Mouse (Mus musculus) liver, embryonic 14.5 days (tissue): ENCODE measurements around the gene AL607142.1. TPM values are rescaled to one million over a fixed set of nuclear protein-coding genes. Genes with fewer than 3 reads are reported as not detected.

ENCODE experiments used
- ATAC-seq: fragments of 200-750 bp; cut with Nextera tagmentation; 2 replicates; pipeline ENCODE4 v1.8.0; 2017; ENCODE audit warnings: moderate number of reproducible peaks, mild to moderate bottlenecking, moderate library complexity; ENCODE audit not compliant: insufficient read depth
- DNase-seq, 3 experiments: peaks; one replicate each; pipeline ENCODE4 v3.0.0-alpha.2; 2012 to 2013; ENCODE audit warnings: low read depth in 3 of 3, low spot score in 3 of 3
- H3K27ac ChIP-seq: fragments of 300-500 bp; sonication (generic); 2 replicates; pipeline ENCODE4 v1.5.1; 2014; ENCODE audit warnings: moderate library complexity, mild to moderate bottlenecking, control low read depth, inconsistent platforms
- H3K27me3 ChIP-seq: fragments of 300-500 bp; sonication (generic); 2 replicates; pipeline ENCODE4 v1.6.1; 2014; ENCODE audit warnings: mild to moderate bottlenecking, low read length, moderate library complexity; ENCODE audit not compliant: control insufficient read depth, insufficient read depth
- H3K36me3 ChIP-seq: fragments of 300-500 bp; sonication (generic); replicated peaks from 2 replicates; pipeline ENCODE4 v1.6.1; 2014; ENCODE audit warnings: low read depth; ENCODE audit not compliant: control insufficient read depth, insufficient read depth
- H3K4me1 ChIP-seq, 2 experiments: fragments of 200-500 bp in 1 of 2; fragments of 300-500 bp in 1 of 2; sonication (generic) in 1 of 2; replicated peaks; 2 replicates each; pipeline ENCODE4 v1.6.1; 2012 to 2014; ENCODE audit warnings: antibody characterized with exemption in 1 of 2, inconsistent platforms in 1 of 2, low read length in 1 of 2; ENCODE audit not compliant: control insufficient read depth in 2 of 2, insufficient read depth in 2 of 2
- H3K4me2 ChIP-seq: fragments of 300-500 bp; sonication (generic); 2 replicates; pipeline ENCODE4 v1.6.1; 2014; ENCODE audit warnings: low read depth, mild to moderate bottlenecking, control low read depth, moderate library complexity
- H3K4me3 ChIP-seq, 2 experiments: fragments of 200-500 bp in 1 of 2; fragments of 300-500 bp in 1 of 2; sonication (generic) in 1 of 2; 2 replicates each; pipeline ENCODE4 v1.5.1; 2012 to 2014; ENCODE audit warnings: low read depth in 2 of 2, low read length in 2 of 2, mild to moderate bottlenecking in 2 of 2, control low read depth in 1 of 2, inconsistent platforms in 1 of 2, moderate library complexity in 1 of 2; ENCODE audit not compliant: insufficient read depth in 1 of 2
- H3K9ac ChIP-seq: fragments of 300-500 bp; sonication (generic); replicated peaks from 2 replicates; pipeline ENCODE4 v1.6.1; 2014; ENCODE audit warnings: mild to moderate bottlenecking, control low read depth, moderate library complexity
- H3K9me3 ChIP-seq: fragments of 300-500 bp; sonication (generic); 2 replicates; pipeline ENCODE4 v1.6.1; 2016; ENCODE audit warnings: low read length, mixed read lengths; ENCODE audit not compliant: control insufficient read depth
- CTCF ChIP-seq: IDR thresholded peaks from 2 replicates; pipeline ENCODE4 v1.5.1; 2016; ENCODE audit warnings: antibody characterized with exemption, low read depth, control low read depth
- EP300 ChIP-seq: IDR thresholded peaks from 2 replicates; pipeline ENCODE4 v1.6.1; 2016; ENCODE audit warnings: antibody characterized with exemption, low read depth
- WGBS: fragments of 180-500 bp; shearing (Covaris S2); extraction: QIAGEN DNeasy Blood & Tissue Kit; methylation state at CpG from one replicate; pipeline ENCODE4 v1.1.7; 2014; ENCODE audit not compliant: insufficient replicate concordance; 5-methylcytosine and 5-hydroxymethylcytosine counted together
- polyA plus RNA-seq, 2 experiments: library from polyadenylated mRNA; depleted of rRNA in 1 of 2; stranded (reverse) in 1 of 2; unstranded in 1 of 2; fragments of >200 nt; fragmentation: Nextera tagmentation in 1 of 2; extraction: Ambion mirVana in 1 of 2; gene quantifications; 2 replicates each; pipeline versions ENCODE4 v1.2.1 to v1.2.3; 2012 to 2014

Gene AL607142.1
- polyA plus RNA-seq, 2 experiments, result not detected

DNA sequence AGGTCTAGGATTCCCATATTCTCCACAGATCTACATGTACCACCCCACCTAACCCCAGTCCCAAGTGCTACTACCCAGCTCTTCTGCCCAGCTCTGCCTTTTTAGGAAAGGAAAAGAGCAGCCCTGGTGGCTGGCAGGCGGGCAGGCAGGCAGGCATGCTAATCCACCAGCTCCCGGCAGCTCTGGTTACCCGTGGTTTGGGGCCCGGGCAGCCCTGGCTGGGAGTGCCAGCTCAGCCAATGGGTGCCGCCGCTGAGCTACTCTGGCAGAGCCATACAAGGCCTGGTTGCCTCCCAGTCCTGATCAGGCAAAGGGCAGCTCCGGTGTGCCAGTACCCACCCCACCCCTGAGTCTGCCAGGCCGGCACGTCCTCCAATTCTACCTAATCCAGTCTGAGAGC lies 78.1 kb downstream of the AL607142.1 start:
- Histone ChIP-seq H3K4me1 (no peaks in the 10 kb centered on the region), H3K4me3 (no peak overlapping the region), H3K9me3 (no peaks in the 10 kb centered on the region), H3K27me3 (no peaks in the 10 kb centered on the region), H3K9ac (no peak overlapping the region), H3K36me3 (no peaks in the 10 kb centered on the region), H3K4me2 (no peak overlapping the region), H3K27ac (no peak overlapping the region)
- no peak for DNase-seq
- no peak for TF ChIP-seq EP300
- no peak for TF ChIP-seq CTCF
- no peak for ATAC-seq
- 69% methylated on average over 9 of the region's 9 CpGs for WGBS

Other genes with a start within 250 kb of the AL607142.1 start
- gene Edn2, start 96.2 kb downstream of the AL607142.1 start, polyA plus RNA-seq (2012; rRNA removed), result 0.06 TPM in 1 of 2 replicates, not detected in the other
- gene Edn2, start 96.2 kb downstream of the AL607142.1 start, polyA plus RNA-seq (2014; fragmentation: Nextera tagmentation; extraction: Ambion mirVana), result 0.06 TPM in 1 of 2 replicates, not detected in the other
- 0.06 TPM in 2 replicates for gene Foxo6, start 222.4 kb downstream of the AL607142.1 start, polyA plus RNA-seq (2012; rRNA removed)
- gene Foxo6, start 222.4 kb downstream of the AL607142.1 start, polyA plus RNA-seq (2014; fragmentation: Nextera tagmentation; extraction: Ambion mirVana), result not detected in 2 replicates